Mouse (Mus musculus) left cerebral cortex, postnatal 14 days (tissue): Measurements from ENCODE around the gene Akt1. TPM values are rescaled to one million over a fixed set of nuclear protein-coding genes. Genes with fewer than 3 reads are reported as not detected.

ENCODE experiments used
- DNase-seq, 2 experiments: peaks; one replicate each; pipeline ENCODE4 v3.0.0; 2021 to 2022; ENCODE audit warnings: low spot score in 2 of 2, mixed read lengths in 1 of 2
- intact Hi-C: fragments of 180-260 bp; cut with DNase I; formaldehyde crosslinking; loops from one replicate; pipeline ENCODE4 v1.15.1; 2025
- total RNA-seq, 2 experiments: library from RNA; stranded (reverse); gene quantifications; 2 replicates each; pipeline ENCODE4 v1.2.3; 2021

The Akt1 gene
- total RNA-seq, 2 experiments from 2014 or later, result 137 to 144 TPM

- no peak for DNase-seq
- intact Hi-C loops, result no loop called here
These were observed 10.0 kb downstream of the Akt1 start for GRCm38 (mm10) chr12:112664656-112665055.

- intact Hi-C loops, result no loop called here
These were observed 10.6 kb downstream of the Akt1 start for GRCm38 (mm10) chr12:112664124-112664523.

GRCm38 (mm10) chr12:112663716-112664115 is 11.0 kb downstream of the Akt1 start:
- intact Hi-C loops, result no loop called here
- no peak for DNase-seq

More at GRCm38 (mm10) chr12:112664124-112664523, 10.6 kb downstream of the Akt1 start:
- DNase-seq, result no peak

GRCm38 (mm10) chr12:112663303-112663702 is 11.4 kb downstream of the Akt1 start:
- intact Hi-C loops, result no loop called here
- no peak for DNase-seq

GRCm38 (mm10) chr12:112661851-112662250 is 12.8 kb downstream of the Akt1 start:
- DNase-seq, result no peak
- intact Hi-C loops, result no loop called here

- DNase-seq, result no peak
- intact Hi-C loops, result no loop called here
These were observed 13.4 kb downstream of the Akt1 start for GRCm38 (mm10) chr12:112661327-112661605.

- intact Hi-C loops, result no loop called here
- no peak for DNase-seq
These were observed 13.9 kb downstream of the Akt1 start for GRCm38 (mm10) chr12:112660576-112661326.

- DNase-seq, result peak; percentile 63 to 65
- intact Hi-C loops, result no loop called here
These were observed 15.6 kb downstream of the Akt1 start for GRCm38 (mm10) chr12:112659109-112659508.

- DNase-seq, result no peak
- intact Hi-C loops, result no loop called here
These were observed 16.1 kb downstream of the Akt1 start for GRCm38 (mm10) chr12:112658619-112659018.

GRCm38 (mm10) chr12:112654076-112654475 is 20.6 kb downstream of the Akt1 start:
- intact Hi-C loops, result no loop called here
- DNase-seq, result no peak

- intact Hi-C loops, result loop anchor here (2.0 kb wide), 1 partner anchor 54 kb away; no protein-coding TSS in a partner anchor
These were observed 21.4 kb downstream of the Akt1 start for GRCm38 (mm10) chr12:112653157-112653824.

GRCm38 (mm10) chr12:112651778-112652439 is 22.8 kb downstream of the Akt1 start:
- no peak for DNase-seq
- intact Hi-C loops, result loop anchor here (2.0 kb wide), 1 partner anchor 55 kb away; no protein-coding TSS in a partner anchor

More at GRCm38 (mm10) chr12:112653157-112653824, 21.4 kb downstream of the Akt1 start:
- peak; percentile 90 for DNase-seq

GRCm38 (mm10) chr12:112648081-112648480 is 26.6 kb downstream of the Akt1 start:
- intact Hi-C loops, result no loop called here
- DNase-seq, result no peak

GRCm38 (mm10) chr12:112646139-112646538 is 28.5 kb downstream of the Akt1 start:
- intact Hi-C loops, result no loop called here

GRCm38 (mm10) chr12:112644855-112645506 is 29.7 kb downstream of the Akt1 start:
- intact Hi-C loops, result no loop called here
- no peak for DNase-seq

More at GRCm38 (mm10) chr12:112646139-112646538, 28.5 kb downstream of the Akt1 start:
- no peak for DNase-seq

GRCm38 (mm10) chr12:112644180-112644854 is 30.4 kb downstream of the Akt1 start, which contains the start of gene Siva1:
Siva1 (plus strand) TSS chr12:112644679.
- DNase-seq, result peak; percentile 96 to 97
- intact Hi-C loops, result no loop called here

- no peak for DNase-seq
- intact Hi-C loops, result no loop called here
These were observed 31.6 kb downstream of the Akt1 start for GRCm38 (mm10) chr12:112643126-112643525.

- intact Hi-C loops, result no loop called here
These were observed 35.2 kb downstream of the Akt1 start for GRCm38 (mm10) chr12:112639526-112639925.

GRCm38 (mm10) chr12:112633686-112634085 is 41.0 kb downstream of the Akt1 start:
- DNase-seq, result no peak
- intact Hi-C loops, result no loop called here

More at GRCm38 (mm10) chr12:112639526-112639925, 35.2 kb downstream of the Akt1 start:
- DNase-seq, result no peak
